Mouse (Mus musculus): ENCODE results near the gene Bmp3. TPM values are rescaled to one million over a fixed set of nuclear protein-coding genes. Genes with fewer than 3 reads are reported as not detected.

Gene Bmp3
- total RNA-seq, 2 experiments from 2014 or later: not detected

DNA sequence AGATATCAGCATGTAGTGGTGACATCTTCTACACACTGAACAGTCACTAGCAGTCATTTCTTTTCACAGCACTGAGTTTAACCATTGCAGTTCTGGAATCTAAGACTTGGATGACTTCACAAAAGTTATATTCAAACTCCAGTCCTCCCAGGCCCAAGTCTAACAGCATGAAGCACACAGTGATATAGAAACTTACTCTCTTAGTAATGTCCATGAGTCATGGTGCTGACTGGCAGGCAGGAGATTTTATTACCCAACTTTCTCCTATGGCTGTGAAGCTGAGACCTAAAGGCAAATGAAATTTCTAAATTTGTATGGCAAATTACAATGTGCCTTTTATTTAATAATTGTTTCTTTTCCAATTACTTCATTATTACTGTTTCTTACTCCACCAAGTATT is 43.7 kb downstream of the Bmp3 start:
- no peak for ATAC-seq (replicated peaks; ENCODE audit: low FRiP score, poor library complexity, severe bottlenecking)

- ATAC-seq (replicated peaks; ENCODE audit: low FRiP score, poor library complexity, severe bottlenecking): no peak
Measured at GRCm38 (mm10) chr5:98900926-98901325, 46.7 kb downstream of the Bmp3 start.

GRCm38 (mm10) chr5:98902339-98902738 is 48.1 kb downstream of the Bmp3 start:
- no peak for ATAC-seq (replicated peaks; ENCODE audit: low FRiP score, poor library complexity, severe bottlenecking)

GRCm38 (mm10) chr5:98918716-98919115 is 64.5 kb downstream of the Bmp3 start:
- ATAC-seq (replicated peaks; ENCODE audit: low FRiP score, poor library complexity, severe bottlenecking): no peak

GRCm38 (mm10) chr5:98921608-98922007 is 67.4 kb downstream of the Bmp3 start:
- no peak for ATAC-seq (replicated peaks; ENCODE audit: low FRiP score, poor library complexity, severe bottlenecking)

DNA sequence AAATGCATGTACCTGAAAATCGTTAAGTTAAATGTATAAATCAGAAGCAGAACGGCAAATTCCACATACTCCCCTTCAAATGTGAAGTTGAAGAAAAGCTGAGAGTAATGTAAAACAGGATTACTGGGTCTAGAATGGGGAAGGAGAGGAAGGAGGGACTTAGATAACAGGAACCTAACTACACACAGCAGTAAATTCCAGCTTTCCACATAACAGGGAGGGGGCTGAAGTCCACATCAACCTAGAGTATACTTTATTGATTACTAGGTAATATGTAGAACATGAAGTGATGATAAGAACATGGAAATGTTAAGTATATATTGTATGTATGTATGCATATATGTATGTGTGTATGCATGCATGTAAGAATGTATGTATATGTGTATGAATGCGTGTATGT is 68.7 kb downstream of the Bmp3 start:
- ATAC-seq (replicated peaks; ENCODE audit: low FRiP score, poor library complexity, severe bottlenecking): no peak

Other genes starting within 250 kb of the Bmp3 start
- not detected in 2 replicates for gene Prkg2, start 182.9 kb downstream of the Bmp3 start, total RNA-seq (2015; ENCODE audit: low replicate concordance)
- not detected in 2 replicates for gene Prkg2, start 182.9 kb downstream of the Bmp3 start, total RNA-seq (2017; ENCODE audit: low replicate concordance)